Mouse (Mus musculus): Measurements from ENCODE around the gene Rexo2. TPM values are rescaled to one million over a fixed set of nuclear protein-coding genes. Genes with fewer than 3 reads are reported as not detected.
A peak's percentile ranks its signal among the peaks of the same experiment; 100 is the strongest.
"Not testable (repeated sequence)": the region's sequence is repeated elsewhere in the genome, so short reads cannot be mapped to it uniquely, and the experiment has no call there.

Gene Rexo2
- 10 to 100 TPM; 65.3 to 67.9 TPM for total RNA-seq (2021)

GRCm38 (mm10) chr9:48480411-48481213, at the start of gene Rexo2:
Gene Rexo2 (minus strand): TSS chr9:48480623.
- peak; percentile 96 for DNase-seq
- intact Hi-C loops (cut with DNase I): loop anchor here (2.0 kb wide), 1 partner anchor 14 kb away; the partner anchor contains the start of genes Gm5617 and Rbm7

DNA sequence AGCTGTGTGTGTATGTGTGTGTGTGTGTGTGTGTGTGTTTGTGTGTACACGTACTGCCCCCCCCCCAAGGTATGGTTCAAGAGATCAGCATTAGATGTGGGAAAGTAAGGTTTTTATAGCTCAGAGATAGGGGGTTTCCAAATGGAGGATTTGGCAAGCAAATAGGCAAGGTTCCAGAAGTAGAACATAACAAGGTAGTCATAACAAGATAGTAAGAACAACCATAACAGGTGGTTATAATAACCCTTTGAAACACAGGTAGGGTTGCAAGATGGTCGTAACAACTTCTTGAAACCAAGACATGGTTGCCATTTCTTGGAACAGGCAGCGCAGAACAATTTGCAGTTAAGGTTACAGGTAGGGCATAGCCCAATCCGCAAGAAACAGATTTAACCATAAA, 46.1 kb upstream of the Rexo2 start:
- intact Hi-C loops (cut with DNase I): no loop called here
- DNase-seq: no peak

GRCm38 (mm10) chr9:48525566-48525965, 45.1 kb upstream of the Rexo2 start:
- no peak for DNase-seq
- intact Hi-C loops (cut with DNase I): no loop called here

DNA sequence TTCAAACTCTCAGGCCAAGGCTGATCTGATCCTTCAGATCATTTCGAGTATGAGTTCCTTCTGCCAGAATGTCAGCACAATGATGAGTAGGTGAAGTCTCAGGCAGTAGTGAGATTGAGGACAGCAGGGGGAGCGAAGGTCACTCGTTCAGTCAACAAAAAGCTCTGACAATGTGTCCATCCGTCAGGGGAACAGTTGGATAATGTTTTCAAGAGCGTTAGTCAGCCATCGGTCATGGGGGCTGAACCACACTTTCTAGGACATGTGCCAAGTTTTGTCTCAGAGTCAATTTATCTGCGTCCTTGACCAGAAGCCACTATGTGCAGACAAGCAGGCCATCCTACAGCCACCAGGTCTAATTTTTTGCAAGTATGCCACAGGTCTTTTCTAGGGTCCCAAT, 40.0 kb upstream of the Rexo2 start:
- intact Hi-C loops (cut with DNase I): not testable (repeated sequence)
- peak in 1 of 2 experiments; percentile 19 for DNase-seq

DNA sequence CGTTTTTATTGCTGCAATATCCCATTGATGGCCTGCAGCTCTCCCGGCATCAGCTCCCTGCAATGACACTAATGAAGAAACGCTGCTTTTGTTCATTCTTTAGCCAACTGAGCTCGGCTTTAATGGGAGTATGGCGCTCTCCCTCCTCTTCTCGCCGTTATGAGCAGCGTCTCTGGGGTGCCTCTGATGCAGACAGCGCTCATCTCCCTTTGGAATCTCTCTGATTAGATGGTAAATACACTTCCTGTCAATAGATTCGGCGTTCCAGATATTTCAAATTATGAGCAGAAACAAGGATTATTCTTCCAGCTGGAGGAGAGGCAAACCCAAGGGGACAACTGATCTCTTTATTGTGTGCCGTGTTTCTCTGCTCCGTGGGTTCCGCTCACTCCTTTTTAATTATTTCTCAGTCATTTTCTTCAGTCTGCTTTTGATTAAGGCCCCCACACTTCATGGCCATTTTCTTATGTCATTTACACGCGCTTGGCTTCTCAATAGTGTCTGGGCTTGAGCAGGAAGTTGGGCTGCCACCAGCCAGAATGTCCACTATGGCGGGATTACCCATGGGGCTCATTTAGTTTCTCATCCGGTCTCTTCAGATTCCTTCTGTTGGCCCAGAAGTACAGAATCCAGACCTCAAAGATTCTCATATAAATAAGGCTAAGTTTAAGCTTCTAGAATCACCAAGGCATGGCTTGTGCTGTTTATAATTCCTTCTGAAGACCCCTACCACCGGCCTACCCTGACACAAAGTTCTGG, 37.1 kb upstream of the Rexo2 start:
- DNase-seq: peak in 1 of 2 experiments; percentile 22
- intact Hi-C loops (cut with DNase I): no loop called here

GRCm38 (mm10) chr9:48516615-48517371, 36.4 kb upstream of the Rexo2 start:
- intact Hi-C loops (cut with DNase I): no loop called here
- no peak for DNase-seq

- DNase-seq: peak; percentile 48 to 66
- intact Hi-C loops (cut with DNase I): no loop called here
Measured at GRCm38 (mm10) chr9:48515332-48515731, 34.9 kb upstream of the Rexo2 start.

- no peak for DNase-seq
- intact Hi-C loops (cut with DNase I): no loop called here
Measured at GRCm38 (mm10) chr9:48510134-48510533, 29.7 kb upstream of the Rexo2 start.

DNA sequence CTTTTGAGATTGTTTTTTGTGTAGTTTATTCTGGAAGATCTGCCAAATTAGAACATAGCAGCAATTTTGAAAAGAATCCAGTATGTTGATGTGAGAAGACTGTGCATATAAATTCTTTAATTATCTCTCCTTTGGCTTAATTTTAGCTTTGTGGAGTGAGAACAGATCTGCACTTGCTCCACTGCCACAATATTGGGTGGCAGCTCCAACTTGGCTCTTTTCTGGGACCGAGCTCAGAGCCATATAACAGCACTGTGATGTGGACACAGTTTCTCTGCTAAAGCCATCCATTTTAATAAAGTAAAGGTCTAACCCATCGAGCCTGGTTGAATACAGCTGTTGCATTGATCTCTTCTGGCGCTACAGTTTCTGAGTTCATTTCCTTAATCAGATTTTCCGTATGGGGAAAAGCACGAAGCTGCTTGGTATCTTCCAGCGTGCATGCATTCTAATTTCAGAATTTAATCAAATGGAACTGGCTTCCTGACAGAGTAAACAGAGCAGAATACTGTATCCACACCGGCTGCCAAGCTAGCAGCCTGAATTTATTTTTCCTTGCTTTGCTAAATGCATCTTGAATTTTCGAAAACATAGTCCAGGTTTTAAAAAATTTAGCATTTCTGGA, 24.4 kb upstream of the Rexo2 start:
- intact Hi-C loops (cut with DNase I): no loop called here
- DNase-seq: peak in 1 of 2 experiments; percentile 10

- intact Hi-C loops (cut with DNase I): no loop called here
- DNase-seq: no peak
Measured at GRCm38 (mm10) chr9:48503001-48503400, 22.6 kb upstream of the Rexo2 start.

DNA sequence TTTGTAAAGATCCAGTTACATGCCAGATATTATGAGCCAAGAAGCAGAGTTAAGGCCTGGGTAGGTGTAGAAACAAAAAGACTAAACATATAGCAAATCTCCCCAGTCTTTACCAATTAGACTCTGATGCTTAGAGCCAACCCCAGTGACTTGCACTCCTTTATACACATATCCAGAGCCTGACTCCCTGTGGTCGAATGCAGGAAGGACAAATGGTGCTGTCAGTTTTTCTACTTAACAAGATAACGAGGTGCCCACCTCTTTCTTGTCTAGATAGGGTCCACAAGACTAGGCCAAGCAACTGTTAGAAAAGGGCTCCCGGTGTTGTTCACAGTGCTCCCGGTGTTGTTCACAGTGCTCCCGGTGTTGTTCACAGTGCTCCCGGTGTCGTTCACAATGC, 20.8 kb upstream of the Rexo2 start:
- DNase-seq: no peak
- intact Hi-C loops (cut with DNase I): no loop called here

DNA sequence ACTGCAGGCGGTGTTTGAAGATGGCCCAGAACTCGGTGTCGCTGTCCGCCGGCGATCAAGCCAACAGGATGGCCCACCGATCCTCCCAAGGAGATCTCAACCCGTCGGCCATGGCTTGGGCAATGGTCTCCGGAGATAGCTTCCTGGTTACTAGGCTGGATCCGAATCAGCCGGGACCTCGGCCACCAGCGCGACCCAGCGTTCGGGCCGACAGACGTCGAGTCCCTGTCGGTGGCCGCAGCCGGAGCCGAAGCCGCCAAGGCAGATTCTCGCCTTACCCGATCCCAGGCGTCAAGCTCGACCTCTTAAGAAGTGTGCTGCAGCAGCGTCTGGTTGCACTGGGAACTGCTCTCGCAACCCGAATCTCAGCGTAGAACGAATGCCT, 15.1 kb upstream of the Rexo2 start:
- DNase-seq: no peak
- intact Hi-C loops (cut with DNase I): loop anchor here (2.0 to 10.0 kb wide), 2 partner anchors 15 to 489 kb away; partner anchors contain the start of genes Rexo2 and Usp28

- peak; percentile 97 for DNase-seq
- intact Hi-C loops (cut with DNase I): loop anchor here (2.0 to 10.0 kb wide), 2 partner anchors 14 to 490 kb away; partner anchors contain the start of genes Rexo2 and Usp28
Measured at GRCm38 (mm10) chr9:48494817-48495547, 14.6 kb upstream of the Rexo2 start, which contains the start of the genes Rbm7 and Gm5617. Gene Rbm7 (minus strand): TSS chr9:48495299. Gene Gm5617 (plus strand): TSS chr9:48495442.

DNA sequence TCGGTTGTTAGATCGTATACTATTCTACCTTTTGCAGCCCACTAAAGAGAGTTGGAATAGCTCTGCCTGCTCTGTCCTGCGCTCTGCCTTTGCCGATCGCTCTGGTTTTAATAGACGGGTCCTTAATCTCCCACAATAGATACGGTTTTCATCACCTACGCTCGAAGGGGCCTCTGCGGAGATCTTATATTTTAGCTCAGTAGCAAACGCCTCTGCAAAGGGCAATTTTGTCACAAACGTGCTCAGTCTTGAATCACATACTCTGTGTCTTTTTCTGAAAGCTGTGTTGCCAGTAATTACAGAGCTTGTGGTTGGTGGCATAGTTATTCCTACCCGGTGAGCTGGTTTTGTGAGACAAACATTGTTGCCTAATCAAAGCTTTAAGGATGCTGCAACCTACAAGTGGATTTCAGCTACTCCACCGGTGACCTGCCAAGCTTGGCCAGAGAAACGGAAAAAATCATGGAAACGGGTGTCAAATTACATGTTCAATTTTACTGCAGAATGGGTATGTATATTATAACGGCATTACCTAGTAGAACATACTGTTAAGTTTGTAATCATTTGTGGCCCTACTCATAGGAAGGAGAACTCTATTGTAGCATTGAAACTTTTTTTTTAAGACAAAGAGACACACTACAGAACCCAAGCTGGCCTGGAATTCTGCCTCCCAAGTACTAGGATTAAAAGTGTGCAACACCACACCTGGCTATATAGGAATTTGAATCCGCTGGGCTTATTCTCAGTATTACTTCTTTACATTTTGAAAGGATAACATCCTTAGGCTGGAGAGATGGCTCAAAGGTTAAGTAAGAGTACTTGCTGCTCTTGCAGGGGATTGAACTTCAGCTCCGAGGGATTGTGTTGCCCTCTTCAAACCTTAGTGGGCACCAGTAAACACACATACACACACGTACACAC, 1.1 kb upstream of the Rexo2 start:
- intact Hi-C loops (cut with DNase I): loop anchor here (2.0 kb wide), 1 partner anchor 13 kb away; the partner anchor contains the start of genes Gm5617 and Rbm7
- peak in 1 of 2 experiments; percentile 17 for DNase-seq

DNA sequence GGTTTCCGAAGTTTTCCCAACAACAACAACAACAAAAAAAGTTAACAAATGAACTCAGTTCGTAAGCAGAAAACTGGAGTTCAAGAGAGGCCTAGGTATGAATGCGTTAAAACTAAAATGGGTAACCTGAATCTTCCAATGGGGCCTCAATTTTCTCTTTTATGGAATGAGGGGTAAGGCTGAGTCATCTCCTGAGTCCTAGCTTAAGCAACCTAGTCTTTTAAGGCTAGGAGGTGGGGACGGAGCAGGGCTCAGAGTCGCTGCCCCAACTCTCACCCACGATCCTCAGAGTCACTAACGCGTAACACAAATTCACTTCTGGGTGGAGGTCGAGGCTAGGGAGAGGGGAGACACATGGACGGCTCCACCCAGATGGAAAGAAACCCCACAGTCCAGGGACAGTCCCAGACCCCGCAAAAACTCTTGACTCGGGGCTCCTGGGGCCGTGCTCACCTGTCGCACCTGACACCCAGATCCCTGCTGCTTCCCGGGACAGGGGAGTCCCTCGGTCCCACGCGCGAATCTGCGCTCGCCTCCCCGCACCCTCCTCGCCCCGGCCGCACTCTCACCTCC, 499 bp downstream of the Rexo2 start:
- no peak for DNase-seq
- intact Hi-C loops (cut with DNase I): loop anchor here (2.0 kb wide), 1 partner anchor 15 kb away; the partner anchor contains the start of genes Gm5617 and Rbm7

DNA sequence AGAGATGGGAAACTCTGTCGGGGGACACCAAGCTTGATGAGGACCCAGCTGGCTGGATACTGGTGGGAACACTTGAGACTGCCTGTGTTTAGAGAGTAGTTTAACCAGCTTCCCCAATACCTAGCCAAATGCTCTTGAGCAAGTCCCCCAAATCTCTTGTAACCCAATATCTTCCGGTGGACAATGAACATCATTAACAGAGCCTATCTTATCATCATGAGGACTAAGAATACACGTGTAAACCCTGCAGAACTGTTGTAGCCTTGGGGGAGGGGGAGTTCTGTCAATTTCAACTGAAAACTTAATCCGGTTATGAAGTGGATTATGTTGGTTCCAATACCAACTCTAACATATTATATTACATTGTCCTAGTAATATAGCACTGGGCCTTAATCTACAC, 1.6 kb downstream of the Rexo2 start:
- DNase-seq: no peak
- intact Hi-C loops (cut with DNase I): no loop called here

DNA sequence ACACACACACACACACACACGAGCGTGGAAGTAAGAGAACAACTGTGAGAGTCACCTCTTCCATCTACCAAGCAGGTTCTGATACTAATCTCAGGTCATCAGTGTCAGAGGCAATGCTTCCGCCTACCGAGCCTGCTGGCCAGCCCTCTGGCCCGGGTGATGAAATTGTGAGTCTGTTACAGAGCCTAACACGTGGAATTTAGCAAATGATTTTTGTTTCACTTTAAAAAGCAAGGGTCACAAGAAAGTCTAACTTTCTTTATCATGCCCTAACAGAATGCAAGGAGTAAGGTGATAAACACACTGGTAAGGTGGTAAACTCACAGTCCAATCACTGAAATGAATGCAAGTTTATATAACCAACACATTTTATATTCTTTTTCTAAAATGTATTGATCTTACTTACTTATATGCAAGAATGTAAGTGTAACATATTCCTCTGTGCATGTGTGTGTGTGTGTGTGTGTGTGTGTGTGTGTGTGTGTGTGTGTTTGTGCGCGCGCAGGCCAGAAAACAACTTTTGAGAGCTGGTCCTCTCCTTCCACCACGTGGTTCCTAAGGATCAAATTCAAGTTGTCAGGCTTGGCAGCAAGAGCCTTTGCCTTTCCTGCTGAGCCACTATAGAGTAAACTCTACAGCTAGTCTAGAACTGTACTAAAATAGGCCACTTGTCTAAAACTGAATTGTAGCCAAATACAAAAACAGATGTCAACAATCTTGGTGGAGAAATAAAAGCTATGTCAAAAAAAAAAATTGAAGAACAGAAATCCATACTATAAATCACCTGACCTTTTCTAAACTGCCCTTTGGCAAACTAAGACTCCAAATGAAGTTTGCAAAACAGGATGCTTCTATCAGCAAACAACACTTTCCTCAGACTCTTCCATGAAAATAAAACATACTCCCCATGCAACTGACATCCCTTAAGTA, 3.9 kb downstream of the Rexo2 start:
- no peak for DNase-seq

More for the DNA sequence above, 3.9 kb downstream of the Rexo2 start:
- intact Hi-C loops (cut with DNase I): no loop called here

Data from heart, postnatal 10 days (tissue).